Mouse (Mus musculus) hindbrain, embryonic 14.5 days (tissue): Measurements from ENCODE around the gene Pdzd7. TPM values are rescaled to one million over a fixed set of nuclear protein-coding genes. Genes with fewer than 3 reads are reported as not detected.
A peak's percentile ranks its signal among the peaks of the same experiment; 100 is the strongest.
"Not testable (repeated sequence)": the region's sequence is repeated elsewhere in the genome, so short reads cannot be mapped to it uniquely, and the experiment has no call there.

Experiments used
- ATAC-seq: fragments of 200-750 bp; cut with Nextera tagmentation; 2 replicates; pipeline ENCODE4 v1.8.0; 2017; ENCODE audit warnings: moderate number of reproducible peaks, mild to moderate bottlenecking, moderate TSS enrichment, moderate library complexity; ENCODE audit not compliant: low FRiP score
- DNase-seq: peaks from one replicate; pipeline ENCODE4 v3.0.0-alpha.2; 2015; ENCODE audit warnings: low spot score
- H3K27ac ChIP-seq: fragments of 300-500 bp; sonication (generic); 2 replicates; pipeline ENCODE4 v1.5.1; 2014; ENCODE audit warnings: mild to moderate bottlenecking, moderate library complexity
- H3K27me3 ChIP-seq: fragments of 300-500 bp; sonication (generic); 2 replicates; pipeline ENCODE4 v1.6.1; 2014; ENCODE audit warnings: mild to moderate bottlenecking, low read length, mixed read lengths; ENCODE audit not compliant: control insufficient read depth, insufficient read depth
- H3K36me3 ChIP-seq: fragments of 300-500 bp; sonication (generic); replicated peaks from 2 replicates; pipeline ENCODE4 v1.6.1; 2014; ENCODE audit not compliant: control insufficient read depth, insufficient read depth
- H3K4me1 ChIP-seq: fragments of 300-500 bp; sonication (generic); replicated peaks from 2 replicates; pipeline ENCODE4 v1.6.1; 2014; ENCODE audit warnings: antibody characterized with exemption, low read length, mixed read lengths; ENCODE audit not compliant: control insufficient read depth, insufficient read depth
- H3K4me2 ChIP-seq: fragments of 300-500 bp; sonication (generic); replicated peaks from 2 replicates; pipeline ENCODE4 v1.6.1; 2014; ENCODE audit warnings: mild to moderate bottlenecking, moderate library complexity
- H3K4me3 ChIP-seq: fragments of 300-500 bp; sonication (generic); replicated peaks from 2 replicates; pipeline ENCODE4 v1.5.1; 2014; ENCODE audit warnings: mild to moderate bottlenecking, low read length
- H3K9ac ChIP-seq: fragments of 300-500 bp; sonication (generic); 2 replicates; pipeline ENCODE4 v1.6.1; 2014
- H3K9me3 ChIP-seq: fragments of 300-500 bp; sonication (generic); 2 replicates; pipeline ENCODE4 v1.6.1; 2016; ENCODE audit warnings: low read length; ENCODE audit not compliant: control insufficient read depth
- WGBS: fragments of 180-500 bp; shearing (Covaris S2); extraction: QIAGEN DNeasy Blood & Tissue Kit; methylation state at CpG from one replicate; pipeline ENCODE4 v1.1.7; 2014; 5-methylcytosine and 5-hydroxymethylcytosine counted together
- polyA plus RNA-seq: library from polyadenylated mRNA; unstranded; fragments of >200 nt; fragmentation: Nextera tagmentation; extraction: Ambion mirVana; gene quantifications from 2 replicates; pipeline ENCODE4 v1.2.1, GENCODE M21; 2014

Gene Pdzd7
- polyA plus RNA-seq, 1 experiment from 2014 or later: 2.5 TPM

DNA sequence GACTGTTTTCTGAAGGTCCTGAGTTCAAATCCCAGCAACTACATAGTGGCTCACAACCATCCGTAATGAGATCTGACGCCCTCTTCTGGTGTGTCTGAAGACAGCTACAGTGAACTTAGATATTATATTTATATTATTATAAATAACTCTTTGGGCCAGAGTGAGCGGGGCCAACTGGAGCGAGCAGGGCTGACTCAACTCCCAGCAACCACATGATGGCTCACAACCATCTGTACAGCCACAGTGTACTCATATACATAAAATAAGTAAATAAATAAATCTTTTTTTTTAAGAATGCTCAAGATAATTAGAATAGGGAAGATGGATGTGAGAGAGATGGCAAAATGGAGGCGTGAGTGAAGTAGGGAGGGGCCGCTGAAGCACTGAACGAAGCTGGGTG, 7.3 kb downstream of the Pdzd7 start:
- DNase-seq, H3K9ac ChIP-seq, H3K36me3 ChIP-seq, H3K4me1 ChIP-seq, H3K4me2 ChIP-seq, ATAC-seq, H3K27me3 ChIP-seq, H3K27ac ChIP-seq, H3K4me3 ChIP-seq, H3K9me3 ChIP-seq: not testable (repeated sequence)
- 90% methylated on average over 7 of the region's 7 CpGs for WGBS

DNA sequence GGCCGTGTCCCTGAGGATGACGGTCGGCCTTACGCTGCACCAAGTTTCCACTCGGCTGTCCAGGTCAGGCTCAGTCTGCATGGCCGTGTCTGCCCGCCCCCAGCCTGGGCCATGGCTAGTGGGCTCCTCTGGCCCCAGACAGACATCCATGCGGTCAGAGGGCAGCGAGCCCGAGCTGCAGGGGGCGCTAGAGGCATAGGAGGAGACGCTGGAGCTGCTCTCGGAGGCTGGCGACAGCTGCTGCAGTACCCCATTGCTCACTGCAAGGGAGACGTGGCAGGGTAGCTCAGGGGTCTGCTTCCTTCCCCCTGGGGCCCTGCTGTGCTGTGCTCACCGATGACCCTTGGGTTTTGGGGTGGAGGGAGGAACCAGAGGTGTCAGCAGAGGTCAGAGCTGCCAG, 8.7 kb downstream of the Pdzd7 start:
- H3K4me3 ChIP-seq: no peak overlapping the region
- DNase-seq (no peak), ATAC-seq (no peak)
- no peak overlapping the region for H3K9ac ChIP-seq
- H3K36me3 ChIP-seq: no peaks in the 10 kb centered on the region
- no peak overlapping the region for H3K27ac ChIP-seq
- H3K27me3 ChIP-seq: peaks cover 5% of the 10 kb centered on the region; the same call in 1 of the 2 replicates
- H3K9me3 ChIP-seq: no peaks in the 10 kb centered on the region
- H3K4me1 ChIP-seq: no peaks in the 10 kb centered on the region
- 36% methylated on average over 16 of the region's 16 CpGs for WGBS
- no peak overlapping the region for H3K4me2 ChIP-seq

DNA sequence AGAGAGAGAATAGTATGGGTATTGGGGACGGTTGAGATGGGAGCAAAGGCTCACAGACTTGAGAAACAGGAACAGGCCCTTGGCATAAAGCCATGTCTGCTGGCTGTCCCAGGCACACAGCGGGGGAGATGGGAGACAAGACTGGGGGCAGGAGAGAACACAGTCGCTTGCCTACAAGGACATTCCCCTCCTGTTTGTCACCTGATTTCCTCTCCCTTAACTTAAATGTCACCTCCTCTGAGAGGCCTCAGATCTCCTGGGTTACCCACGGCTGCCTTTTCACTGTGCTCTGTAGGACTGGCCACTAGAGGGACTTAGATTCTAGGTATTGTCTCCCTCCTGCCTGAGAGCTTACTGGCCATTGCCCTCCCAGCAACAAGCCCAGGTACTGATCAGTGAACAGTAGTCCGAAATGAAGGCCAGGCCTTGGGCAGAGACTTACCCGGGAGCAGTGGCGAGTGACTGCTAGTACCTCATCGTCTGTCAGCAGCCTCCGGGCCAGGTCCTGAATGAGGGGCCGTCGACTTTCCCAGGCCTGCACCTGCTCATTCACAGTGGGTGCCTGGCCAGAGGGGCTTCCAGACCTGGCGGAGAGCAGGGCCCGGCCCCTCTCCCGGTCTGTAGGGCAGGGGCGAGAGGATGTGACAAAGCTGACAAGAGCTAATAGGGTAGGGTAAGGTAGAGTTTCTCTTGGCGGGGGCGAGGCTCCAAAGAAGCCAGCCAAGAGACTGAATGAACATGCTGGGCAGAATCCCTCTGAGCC, 12.8 kb downstream of the Pdzd7 start:
- Histone ChIP-seq H3K9ac (no peak overlapping the region), H3K27me3 (no peaks in the 10 kb centered on the region), H3K4me2 (no peak overlapping the region), H3K4me3 (no peak overlapping the region), H3K4me1 (no peaks in the 10 kb centered on the region), H3K9me3 (no peaks in the 10 kb centered on the region), H3K27ac (no peak overlapping the region), H3K36me3 (peaks cover 9% of the 10 kb centered on the region)
- 48% methylated on average over 17 of the region's 17 CpGs for WGBS
- ATAC-seq (no peak), DNase-seq (no peak)

DNA sequence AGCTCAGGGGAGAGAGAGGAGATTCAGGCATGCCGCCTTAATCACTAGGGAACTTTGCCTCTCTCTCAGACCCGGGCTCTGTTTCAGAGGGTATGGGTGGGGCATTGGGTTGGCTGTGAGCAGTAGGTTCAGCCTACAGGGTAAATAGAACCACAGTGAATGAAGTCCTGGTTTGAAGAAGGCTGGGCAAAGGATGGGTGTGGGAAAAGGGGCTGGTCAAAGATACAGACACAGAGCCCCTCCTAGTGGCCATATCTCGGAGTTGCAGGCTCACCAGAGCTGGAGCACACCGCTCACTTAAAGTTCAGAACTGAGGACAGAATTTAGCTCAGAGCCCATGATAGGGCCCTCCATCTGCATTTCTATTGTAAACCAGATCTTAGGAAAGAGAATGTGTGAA, 13.7 kb downstream of the Pdzd7 start:
- Histone ChIP-seq H3K9ac (no peak overlapping the region), H3K4me3 (no peak overlapping the region), H3K27ac (no peak overlapping the region), H3K27me3 (no peaks in the 10 kb centered on the region), H3K36me3 (peaks cover 18% of the 10 kb centered on the region), H3K4me1 (no peaks in the 10 kb centered on the region), H3K4me2 (no peak overlapping the region), H3K9me3 (no peaks in the 10 kb centered on the region)
- DNase-seq: peak; percentile 85
- 22% methylated on average over 4 of the region's 4 CpGs for WGBS
- ATAC-seq: peak; percentile 56

DNA sequence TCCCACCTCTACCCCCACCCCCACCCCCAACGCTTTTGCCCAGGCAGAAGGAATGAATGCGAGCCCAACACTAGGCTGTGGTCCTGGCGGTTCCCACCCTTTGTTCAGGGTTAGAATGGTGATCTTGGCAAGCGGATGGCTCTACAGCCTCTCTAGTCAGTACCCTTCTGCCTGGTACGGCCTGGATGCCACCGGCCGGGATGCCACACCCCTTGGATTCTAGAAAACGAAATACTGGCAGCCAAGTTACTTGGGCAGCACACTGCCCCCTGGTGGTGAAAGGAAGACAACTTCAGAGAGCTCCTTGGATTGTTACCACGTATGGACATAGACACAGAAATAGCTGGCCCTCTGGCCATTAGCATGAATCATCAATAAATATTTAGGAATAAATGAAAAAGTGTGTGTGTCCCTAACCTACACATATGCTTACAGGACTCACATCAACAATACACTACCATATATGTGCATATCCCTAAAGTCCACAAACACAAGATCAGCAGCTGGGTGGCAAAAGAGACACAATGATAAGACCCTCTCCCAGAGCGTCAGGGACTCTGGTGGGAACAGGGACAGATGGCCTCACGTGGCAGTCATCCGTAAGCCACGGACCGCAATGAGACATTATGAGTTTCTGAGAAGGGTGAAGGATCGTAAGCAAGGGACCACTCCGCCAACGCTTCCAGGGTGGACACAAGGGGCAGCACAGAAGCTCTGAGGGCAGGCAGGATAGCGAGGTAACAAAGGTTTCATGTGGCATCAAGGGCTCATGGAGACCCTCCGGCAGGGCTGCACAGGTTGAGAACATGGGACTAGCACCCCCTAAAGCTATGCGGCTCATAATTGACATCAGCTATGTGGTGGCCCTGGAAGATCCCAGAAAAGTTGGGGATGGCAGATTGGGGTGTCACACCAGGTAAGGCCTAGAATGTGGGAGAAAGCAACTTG, 14.5 kb downstream of the Pdzd7 start:
- peaks cover 26% of the 10 kb centered on the region for H3K36me3 ChIP-seq
- no peak overlapping the region for H3K27ac ChIP-seq
- no peak overlapping the region for H3K4me3 ChIP-seq
- no peaks in the 10 kb centered on the region for H3K9me3 ChIP-seq
- no peak overlapping the region for H3K9ac ChIP-seq
- peak overlapping the region; percentile 27 for H3K4me2 ChIP-seq
- H3K27me3 ChIP-seq: no peaks in the 10 kb centered on the region
- DNase-seq (peak; percentile 89), ATAC-seq (peak; percentile 29; the same call in 1 of the 2 replicates)
- 39% methylated on average over 20 of the region's 20 CpGs for WGBS
- H3K4me1 ChIP-seq: no peaks in the 10 kb centered on the region

DNA sequence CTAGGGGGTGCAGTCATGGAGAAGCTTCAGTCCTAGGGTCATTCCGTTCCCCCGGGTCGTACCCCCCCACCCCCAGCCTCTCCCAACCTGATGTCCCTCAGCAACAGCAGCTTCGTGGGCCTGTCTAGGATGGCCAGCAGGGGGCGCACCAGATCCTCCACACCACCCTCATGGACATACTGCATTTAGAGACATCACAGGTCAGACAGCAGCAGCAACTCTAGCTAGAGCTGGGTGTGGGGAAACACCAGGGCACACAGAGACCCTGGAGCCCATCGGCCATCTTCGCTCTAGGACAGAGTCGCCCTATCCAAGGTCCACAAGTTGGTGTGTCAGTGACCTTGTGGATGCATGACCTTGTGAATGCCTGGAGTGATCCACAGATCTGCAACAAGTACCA, 15.4 kb downstream of the Pdzd7 start:
- no peaks in the 10 kb centered on the region for H3K27me3 ChIP-seq
- ATAC-seq: no peak

DNA sequence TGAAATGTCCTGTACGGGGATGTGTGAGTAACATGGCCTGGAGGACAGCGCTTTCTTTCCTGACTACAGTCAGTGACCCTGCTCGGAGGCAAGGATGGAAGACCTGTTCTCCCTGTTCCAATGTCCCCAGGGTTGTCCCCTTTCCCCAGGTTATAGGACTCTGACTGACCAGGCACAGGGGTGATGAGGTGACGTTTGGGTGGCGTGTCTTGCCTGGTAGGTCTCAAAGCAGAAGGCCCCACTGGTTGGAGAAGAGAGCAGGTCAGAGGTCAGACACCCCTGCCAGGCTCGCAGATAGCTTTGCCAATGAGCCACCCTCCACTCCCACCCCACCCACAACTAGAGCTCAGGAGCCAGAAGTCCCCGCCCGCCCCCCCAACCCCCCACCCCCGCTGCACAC, 15.9 kb downstream of the Pdzd7 start:
- H3K27me3 ChIP-seq: no peaks in the 10 kb centered on the region
- H3K4me3 ChIP-seq: no peak overlapping the region
- H3K9me3 ChIP-seq: no peaks in the 10 kb centered on the region
- DNase-seq (no peak), ATAC-seq (no peak)
- no peak overlapping the region for H3K27ac ChIP-seq
- H3K4me2 ChIP-seq: no peak overlapping the region
- H3K36me3 ChIP-seq: peaks cover 40% of the 10 kb centered on the region
- no peaks in the 10 kb centered on the region for H3K4me1 ChIP-seq
- 45% methylated on average over 9 of the region's 9 CpGs for WGBS
- no peak overlapping the region for H3K9ac ChIP-seq

More for the DNA sequence above, 15.4 kb downstream of the Pdzd7 start:
- Histone ChIP-seq H3K9ac (no peak overlapping the region), H3K4me1 (no peaks in the 10 kb centered on the region), H3K4me3 (no peak overlapping the region), H3K36me3 (peaks cover 35% of the 10 kb centered on the region), H3K27ac (no peak overlapping the region), H3K9me3 (no peaks in the 10 kb centered on the region), H3K4me2 (no peak overlapping the region)
- no peak for DNase-seq
- 37% methylated on average over 8 of the region's 8 CpGs for WGBS

DNA sequence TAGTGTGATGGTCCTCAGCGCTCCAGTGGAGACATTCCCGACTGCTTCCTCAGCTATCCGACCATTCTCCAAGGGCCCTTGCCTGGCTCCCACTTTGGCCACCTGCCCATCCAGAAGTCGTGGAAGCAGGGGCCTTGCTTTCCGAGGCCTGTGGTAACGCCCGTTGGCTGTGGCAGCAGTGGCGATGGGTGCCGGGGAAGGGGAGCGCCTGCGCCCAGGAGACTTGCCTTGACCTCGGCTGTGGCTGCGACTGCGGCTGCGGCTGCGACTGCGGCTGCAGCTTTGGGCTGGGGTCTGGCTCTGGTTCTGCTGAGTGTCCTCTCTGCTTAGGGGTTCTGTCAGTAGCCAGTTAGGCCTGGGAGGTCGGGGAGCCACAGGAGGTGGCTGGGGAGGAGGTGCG, 16.8 kb downstream of the Pdzd7 start:
- H3K27ac ChIP-seq: no peak overlapping the region
- 65% methylated on average over 19 of the region's 19 CpGs for WGBS
- no peaks in the 10 kb centered on the region for H3K9me3 ChIP-seq
- no peak overlapping the region for H3K9ac ChIP-seq
- H3K27me3 ChIP-seq: no peaks in the 10 kb centered on the region
- H3K4me2 ChIP-seq: no peak overlapping the region
- no peaks in the 10 kb centered on the region for H3K4me1 ChIP-seq
- no peak for ATAC-seq
- H3K36me3 ChIP-seq: peaks cover 44% of the 10 kb centered on the region
- no peak for DNase-seq
- H3K4me3 ChIP-seq: no peak overlapping the region

DNA sequence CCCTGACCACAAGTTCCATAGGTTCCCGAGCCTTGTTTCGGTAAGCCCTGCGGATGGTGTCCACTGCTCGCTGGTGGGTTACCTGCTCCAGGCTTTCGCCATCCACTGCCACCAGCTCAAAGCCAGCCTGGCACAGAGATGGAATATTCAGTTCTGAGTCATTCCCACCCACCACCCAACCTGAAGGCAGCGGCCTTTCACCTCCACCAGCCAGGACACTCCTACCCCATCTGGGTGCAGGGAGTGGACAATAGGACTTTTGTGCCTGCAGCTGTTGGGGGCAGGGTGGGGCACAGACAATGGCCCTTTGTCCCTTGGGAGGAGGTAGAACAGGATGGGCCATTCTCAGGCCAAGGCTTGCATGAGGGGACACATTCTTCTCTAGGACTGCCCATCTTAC, 17.7 kb downstream of the Pdzd7 start:
- H3K36me3 ChIP-seq: peaks cover 50% of the 10 kb centered on the region
- no peak overlapping the region for H3K27ac ChIP-seq
- no peak overlapping the region for H3K9ac ChIP-seq
- no peak overlapping the region for H3K4me2 ChIP-seq
- H3K4me1 ChIP-seq: no peaks in the 10 kb centered on the region
- ATAC-seq (no peak), DNase-seq (no peak)
- no peaks in the 10 kb centered on the region for H3K9me3 ChIP-seq
- WGBS: 70% methylated on average over 6 of the region's 6 CpGs
- no peak overlapping the region for H3K4me3 ChIP-seq
- H3K27me3 ChIP-seq: no peaks in the 10 kb centered on the region
